Mouse (Mus musculus) brain, embryonic 14.5 days (tissue): Measurements from ENCODE around the gene Mob3a.

ENCODE experiments used
- CTCF ChIP-seq: fragments of 200-500 bp; IDR thresholded peaks from 2 replicates; pipeline ENCODE4 v1.5.1; 2012; ENCODE audit warnings: inconsistent platforms, mild to moderate bottlenecking, moderate library complexity, borderline replicate concordance; ENCODE audit not compliant: insufficient read depth, insufficient read length; ENCODE audit errors: extremely low read depth
- POLR2A ChIP-seq: fragments of 200-500 bp; IDR thresholded peaks from 2 replicates; pipeline ENCODE4 v1.6.1; 2012; ENCODE audit warnings: mild to moderate bottlenecking, inconsistent platforms, borderline replicate concordance; ENCODE audit not compliant: poor library complexity, insufficient read depth, insufficient read length, severe bottlenecking; ENCODE audit errors: extremely low read depth

DNA sequence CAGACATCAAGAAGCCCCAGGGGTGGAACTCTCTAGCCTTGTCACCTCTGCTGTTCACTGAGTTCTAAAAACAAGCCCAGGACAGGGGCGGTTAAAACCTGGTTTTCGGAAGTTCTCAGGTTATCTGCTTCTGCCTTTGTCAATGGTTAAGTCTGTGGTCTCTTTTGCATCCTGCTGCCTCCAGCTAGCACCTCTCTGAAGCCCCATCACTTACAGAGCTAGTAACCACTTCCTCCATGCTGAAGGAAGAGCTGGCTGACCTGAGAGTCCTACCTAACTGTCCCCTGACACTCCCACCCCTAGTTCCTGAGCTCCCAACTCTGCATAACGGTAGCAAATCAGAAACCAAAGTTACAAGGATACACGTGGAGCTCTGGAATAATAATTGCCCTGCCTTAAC is 1.0 kb downstream of the Mob3a start:
- no peak for TF ChIP-seq POLR2A
- TF ChIP-seq CTCF: no peak
